Mouse (Mus musculus): ENCODE results near the gene Pcyt1a.

The Pcyt1a gene

DNA sequence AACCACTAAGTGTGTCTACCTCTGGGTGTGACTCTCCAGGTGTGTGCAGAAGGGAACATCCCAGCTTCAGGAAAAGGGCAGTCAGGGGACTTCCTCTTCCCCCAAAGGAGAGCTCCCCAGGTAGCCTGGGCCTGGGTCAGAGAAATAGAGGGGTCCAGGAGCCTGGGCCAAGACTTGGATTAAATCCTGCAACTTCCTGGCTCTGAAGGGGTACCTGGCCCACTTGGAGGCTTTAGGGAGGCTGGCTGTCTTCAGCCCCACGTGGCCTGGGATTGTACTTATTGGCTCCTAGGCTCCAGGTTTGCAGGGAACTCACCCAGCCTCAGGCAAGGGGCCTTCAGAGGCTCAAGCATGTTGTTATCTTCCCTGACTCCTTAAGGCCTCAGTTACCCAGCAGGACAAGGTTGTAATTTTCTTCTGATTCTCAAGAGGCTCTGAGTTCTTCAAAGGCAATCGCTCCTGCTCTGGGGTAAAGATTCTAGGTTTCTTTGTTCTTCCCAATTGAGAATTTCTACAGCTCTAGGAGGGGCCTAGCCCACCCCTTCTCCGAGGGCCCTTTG lies 77.9 kb downstream of the Pcyt1a start:
- in situ Hi-C loops (cut with MboI; ENCODE audit: low sequenced_read_pairs) = no loop called here

DNA sequence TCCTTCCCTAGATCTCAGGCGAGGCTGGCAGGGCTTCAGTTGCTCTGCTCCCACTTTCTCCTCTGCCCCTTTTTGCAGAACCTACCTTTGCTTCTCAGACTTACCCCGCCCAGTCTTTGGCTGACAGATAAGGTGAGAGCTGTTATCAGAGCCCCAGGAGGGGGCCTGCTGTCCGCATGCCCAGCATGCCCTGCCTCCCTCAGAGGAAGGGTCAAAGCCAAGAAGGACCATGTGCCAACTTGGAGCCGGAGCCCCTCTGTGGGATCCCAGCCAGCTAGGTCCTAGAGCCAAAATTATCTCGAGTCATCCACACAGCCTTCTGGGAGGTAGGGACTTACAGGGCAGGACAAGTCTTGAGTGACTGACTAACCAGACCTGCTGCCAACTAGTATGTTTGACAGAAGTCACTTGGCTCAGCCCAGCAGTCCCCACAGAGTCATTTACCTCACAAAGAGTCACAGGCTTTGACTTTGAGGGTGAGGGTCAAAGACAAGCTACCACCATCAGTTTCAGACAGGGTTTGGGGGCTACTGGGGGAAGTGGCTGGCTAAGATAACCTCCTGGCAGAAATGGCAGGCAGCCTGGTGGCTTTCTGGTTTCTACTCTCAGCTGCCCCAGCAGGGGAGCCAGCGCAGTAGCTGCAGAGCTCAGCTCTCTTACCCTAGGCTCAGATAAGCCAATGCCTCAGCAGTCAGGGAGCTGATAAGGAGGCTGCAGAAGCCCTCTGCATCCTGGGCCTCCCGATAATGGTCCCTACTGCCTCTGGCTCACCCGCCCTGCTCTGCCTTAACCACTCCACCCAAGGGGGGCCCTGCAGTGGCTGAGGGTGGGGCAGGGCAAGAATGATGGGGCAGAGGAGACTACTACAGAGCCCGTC lies 78.6 kb downstream of the Pcyt1a start:
- in situ Hi-C loops (cut with MboI; ENCODE audit: low sequenced_read_pairs) = no loop called here

DNA sequence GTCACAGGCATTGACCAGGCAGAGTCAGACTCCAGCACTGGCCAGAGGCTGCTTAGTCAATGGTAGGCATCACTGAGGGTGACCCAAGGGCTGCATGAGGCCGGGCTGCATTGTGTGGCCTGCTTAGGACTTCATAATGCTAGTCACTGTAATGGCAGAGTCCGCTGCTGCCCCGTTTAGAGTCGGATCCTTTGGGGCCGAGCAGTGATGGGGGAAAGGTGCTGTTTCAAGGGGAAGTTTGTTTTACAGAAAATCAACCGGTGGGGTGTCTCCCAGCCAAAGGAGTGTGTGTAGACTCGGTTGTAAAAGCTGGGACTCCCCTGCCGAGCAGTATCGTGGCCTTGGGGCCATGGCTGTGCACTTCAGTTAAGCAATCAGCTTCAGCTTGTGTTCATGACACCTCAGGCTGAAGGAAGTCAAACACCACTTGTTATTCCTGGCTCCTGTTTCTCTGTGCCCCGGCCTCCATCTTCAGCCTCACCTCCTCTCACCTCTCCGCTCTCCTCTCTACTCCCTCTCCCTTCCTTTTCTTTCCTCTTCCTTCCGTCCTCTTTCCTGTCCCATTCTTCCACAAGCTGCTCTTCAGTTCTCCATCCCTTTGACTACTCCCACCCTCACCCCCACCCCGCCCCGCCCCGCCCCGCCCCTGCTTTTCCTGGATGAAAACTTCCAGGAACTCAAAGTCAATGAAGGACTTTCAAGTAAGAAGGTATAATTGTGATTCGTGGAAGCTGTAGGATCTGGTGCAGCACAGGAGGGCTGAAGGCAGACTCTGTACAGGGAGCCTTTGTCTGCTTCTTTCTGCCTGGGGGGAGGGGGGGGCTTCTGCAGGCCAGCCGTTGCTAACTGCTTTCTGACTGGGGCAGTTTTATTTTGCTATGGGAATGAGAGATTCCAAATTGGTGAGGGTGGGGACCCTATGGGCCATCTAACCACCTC lies 79.9 kb downstream of the Pcyt1a start:
- in situ Hi-C loops (cut with MboI; ENCODE audit: low sequenced_read_pairs) = loop anchor here (5.0 kb wide), 1 partner anchor 177 kb away; no protein-coding TSS in a partner anchor

DNA sequence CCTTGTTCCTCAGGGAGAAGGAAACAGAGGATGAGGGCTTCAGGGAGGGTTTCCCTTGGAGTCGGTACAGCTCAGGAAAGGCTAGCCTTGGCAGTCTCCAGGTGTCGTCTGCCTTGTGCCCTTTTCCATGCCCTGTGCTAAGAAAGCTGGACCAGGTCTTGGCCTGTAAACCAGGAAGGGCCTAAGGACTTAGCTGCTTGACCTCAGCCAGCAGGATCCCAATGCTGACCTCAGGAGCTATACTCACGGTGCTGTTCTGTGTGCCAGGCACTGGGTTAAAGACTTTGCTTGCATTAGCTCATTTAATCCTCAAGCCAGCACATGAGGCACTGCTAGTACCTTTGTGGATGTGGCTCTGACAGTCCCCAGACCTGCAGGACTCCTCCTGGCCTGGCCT lies 80.6 kb downstream of the Pcyt1a start:
- in situ Hi-C loops (cut with MboI; ENCODE audit: low sequenced_read_pairs) = loop anchor here (5.0 kb wide), 1 partner anchor 176 kb away; no protein-coding TSS in a partner anchor

DNA sequence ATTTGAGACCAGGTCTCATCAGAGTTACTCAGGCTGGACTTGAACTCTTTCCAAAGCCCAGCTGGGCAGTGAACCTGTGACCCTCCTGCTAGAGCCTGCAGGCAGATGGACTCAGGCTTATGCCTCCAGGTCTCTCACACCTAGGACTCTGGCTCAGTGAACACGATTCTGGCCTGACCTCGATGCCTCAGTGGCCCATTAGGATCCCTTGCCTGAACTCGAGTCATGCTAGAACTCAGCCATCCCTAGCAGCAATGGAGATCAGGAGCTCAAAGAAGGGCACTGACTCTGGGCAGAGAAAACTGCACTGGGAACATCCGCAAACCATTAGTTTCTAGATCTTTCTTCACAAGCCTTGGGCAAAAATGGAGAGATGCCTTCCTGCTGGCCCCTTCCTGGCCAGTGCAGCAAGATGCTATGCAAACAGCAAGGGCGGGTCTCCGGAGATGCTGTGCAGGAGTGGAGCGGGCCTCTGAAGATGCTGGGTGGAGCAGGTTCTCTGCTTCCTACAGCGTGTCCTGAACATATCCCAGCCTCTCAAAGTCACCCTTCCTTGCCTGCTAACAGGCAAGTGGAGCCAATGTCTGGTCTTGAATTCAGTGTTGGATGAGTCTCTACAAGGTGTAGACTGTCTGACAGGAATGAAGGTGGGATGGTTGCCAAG lies 81.2 kb downstream of the Pcyt1a start:
- in situ Hi-C loops (cut with MboI; ENCODE audit: low sequenced_read_pairs) = loop anchor here (5.0 kb wide), 1 partner anchor 175 kb away; no protein-coding TSS in a partner anchor

DNA sequence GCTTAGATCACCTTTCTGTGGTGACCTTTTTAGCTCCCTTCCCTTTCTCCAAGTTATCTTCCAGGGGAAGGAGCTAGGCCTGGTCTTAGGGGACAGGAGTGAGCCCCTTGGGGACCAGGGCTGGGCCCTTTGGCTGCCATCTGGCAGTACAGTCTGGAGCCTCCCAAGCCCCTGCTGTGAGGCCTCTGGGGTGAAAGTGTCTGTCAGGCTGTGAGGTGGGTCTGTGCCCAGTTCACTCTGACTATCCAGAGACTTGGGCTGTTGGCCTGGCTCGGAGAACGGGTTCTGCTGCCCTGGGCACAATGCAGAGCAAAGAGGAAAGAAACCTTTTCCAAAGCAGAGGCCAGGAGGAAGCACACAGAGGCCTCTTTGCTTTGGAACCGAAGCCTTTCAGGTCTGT lies 82.2 kb downstream of the Pcyt1a start:
- in situ Hi-C loops (cut with MboI; ENCODE audit: low sequenced_read_pairs) = loop anchor here (5.0 kb wide), 1 partner anchor 174 kb away; no protein-coding TSS in a partner anchor

DNA sequence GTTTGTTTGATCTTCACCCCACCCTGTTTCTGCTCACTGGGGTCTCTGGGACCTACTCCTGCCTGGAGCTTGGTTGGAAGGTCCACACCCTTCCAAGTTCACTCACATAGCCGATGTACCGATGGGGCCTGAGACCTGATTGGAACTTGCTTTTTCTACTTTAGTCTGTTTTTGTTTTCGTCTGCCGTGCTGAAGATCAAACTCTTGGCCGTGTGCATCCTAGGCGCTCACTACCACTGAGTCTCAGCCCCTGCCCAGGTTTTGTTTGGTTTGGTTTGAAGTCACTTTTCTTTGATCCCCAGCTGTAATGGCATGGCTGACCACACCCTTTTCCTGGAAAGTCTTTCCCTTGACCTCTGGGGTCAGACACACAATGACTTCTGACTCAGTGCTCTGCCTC lies 82.7 kb downstream of the Pcyt1a start:
- in situ Hi-C loops (cut with MboI; ENCODE audit: low sequenced_read_pairs) = loop anchor here (5.0 kb wide), 1 partner anchor 174 kb away; no protein-coding TSS in a partner anchor

DNA sequence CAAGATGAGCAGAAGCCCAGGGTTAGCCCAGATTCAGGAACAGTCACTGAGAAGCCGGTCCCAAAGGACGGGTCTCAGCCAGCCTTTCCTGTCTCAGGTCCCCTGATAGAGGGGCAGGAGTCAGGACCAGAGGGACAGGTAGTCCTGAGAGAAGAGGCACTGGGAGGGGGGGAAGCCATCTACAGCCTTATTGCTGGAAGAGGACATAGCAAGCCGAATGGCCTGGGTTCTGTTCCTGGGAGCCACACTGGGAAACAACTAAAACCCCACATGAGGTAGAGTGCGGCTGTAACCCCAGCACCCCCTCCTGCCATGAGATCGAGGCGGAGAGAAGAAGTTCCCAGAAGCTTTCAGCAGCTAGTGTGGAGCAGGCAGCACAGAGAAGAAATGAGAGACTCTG lies 83.2 kb downstream of the Pcyt1a start:
- in situ Hi-C loops (cut with MboI; ENCODE audit: low sequenced_read_pairs) = loop anchor here (5.0 kb wide), 1 partner anchor 173 kb away; no protein-coding TSS in a partner anchor

DNA sequence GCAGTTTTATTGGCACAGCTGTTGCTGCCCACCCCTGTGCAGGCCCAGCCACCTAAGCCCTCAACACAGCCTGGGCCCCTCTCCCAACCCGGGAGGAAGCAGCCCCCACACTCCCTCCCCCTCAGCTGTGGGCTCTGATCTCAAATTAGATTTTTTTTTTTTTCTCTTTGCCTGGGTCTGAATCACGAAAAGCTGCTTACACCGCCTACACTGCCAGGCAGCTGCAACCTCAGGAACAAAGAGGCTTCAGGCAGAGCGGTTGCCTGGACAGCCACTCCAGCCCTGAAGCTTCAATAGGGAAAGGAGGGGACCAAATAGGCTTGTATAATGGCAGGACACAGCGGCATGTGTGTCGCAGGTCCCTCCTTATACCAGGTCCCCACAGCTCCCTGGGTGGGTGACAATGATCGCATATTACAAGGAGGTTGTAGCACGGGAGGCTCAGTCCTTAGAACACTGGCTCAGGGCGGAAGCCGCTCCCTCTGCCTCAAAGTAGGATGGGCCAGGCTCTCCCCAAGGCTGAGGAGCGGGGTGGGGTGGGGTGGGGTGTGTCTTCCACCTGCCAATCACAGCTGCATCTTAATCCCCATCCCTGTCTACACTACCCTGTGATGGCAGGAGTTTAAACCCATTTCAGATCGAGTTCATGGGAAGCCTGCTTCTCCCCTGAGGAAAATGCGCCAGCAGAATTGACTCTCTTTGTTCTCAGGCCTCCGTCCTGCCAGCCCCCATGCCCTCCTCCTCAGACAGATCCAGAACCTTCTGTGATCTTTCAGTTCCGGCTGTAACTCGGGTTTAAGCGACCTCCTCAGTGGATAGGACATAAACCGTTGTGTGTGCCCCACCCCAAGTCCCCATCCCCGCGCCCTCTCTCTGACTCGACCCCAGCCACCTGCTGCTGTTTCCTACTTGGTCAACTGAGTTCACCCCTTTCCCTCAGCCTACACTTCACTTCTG lies 85.6 kb downstream of the Pcyt1a start:
- in situ Hi-C loops (cut with MboI; ENCODE audit: low sequenced_read_pairs) = no loop called here

DNA sequence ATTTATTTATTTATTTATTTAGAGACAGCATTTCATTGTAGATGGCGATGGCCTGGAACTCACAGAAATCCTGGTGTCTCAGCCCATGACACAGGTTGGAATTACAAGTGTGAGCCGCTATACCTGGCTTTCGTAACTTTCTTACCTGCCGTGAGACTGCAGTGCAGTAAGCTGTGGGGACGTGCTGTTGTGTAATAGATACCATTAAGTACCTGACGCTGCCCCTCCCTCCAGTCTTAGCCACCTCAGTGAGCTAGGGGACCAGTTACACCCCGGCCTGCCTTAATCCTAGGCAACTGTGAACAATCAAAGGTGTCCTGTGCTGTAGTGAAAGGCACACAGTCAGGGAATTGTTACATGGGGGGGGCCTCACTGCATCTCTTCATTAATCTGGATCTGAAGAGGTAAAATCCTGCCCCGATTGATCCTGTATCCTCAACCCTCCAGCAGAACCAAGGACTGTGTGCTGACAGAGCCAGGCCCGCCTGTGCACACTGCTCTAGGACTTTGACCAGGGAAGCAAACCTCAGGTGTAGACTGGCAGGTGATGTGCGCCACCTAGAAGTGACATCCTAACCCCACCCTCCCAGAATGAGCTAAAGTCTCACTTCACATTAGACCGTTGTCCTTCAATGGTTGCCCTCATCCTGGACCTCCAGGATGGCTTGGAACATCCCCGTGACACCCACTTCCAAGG lies 87.2 kb downstream of the Pcyt1a start:
- in situ Hi-C loops (cut with MboI; ENCODE audit: low sequenced_read_pairs) = no loop called here

DNA sequence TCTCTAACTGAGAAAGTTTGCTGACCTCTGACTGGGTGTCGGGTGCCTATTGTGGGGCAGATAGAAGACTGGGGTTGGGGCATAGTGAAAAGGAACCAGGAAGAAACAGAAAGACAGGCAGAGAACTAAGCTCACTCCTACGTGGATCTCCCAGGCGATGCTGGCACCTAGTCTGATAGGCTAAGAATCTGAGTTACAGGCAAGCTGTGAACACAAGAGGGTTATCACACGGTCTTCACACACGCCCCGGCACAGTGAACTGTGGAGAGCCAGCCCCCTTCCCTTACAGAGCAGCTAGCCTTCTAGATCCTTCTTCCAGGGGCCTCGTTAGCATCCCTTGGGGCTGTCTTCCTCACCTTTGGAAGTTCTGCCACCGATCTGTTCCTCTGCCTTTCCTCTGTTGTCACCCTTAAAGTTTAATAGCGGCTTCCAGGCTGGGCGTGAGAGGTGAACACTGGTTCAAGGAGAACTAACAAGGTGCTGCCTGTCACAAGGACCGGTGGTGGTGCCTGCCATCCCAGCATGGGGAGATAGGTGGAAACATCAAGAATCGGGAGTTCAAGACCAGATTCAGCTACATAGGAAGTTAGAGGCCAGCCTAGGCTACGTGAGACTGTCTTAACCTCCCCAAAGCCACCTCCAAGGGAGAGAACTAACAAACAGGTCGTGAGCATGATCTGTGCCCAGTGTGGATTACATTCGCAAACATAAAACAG lies 89.1 kb downstream of the Pcyt1a start:
- in situ Hi-C loops (cut with MboI; ENCODE audit: low sequenced_read_pairs) = loop anchor here (5.0 kb wide), 1 partner anchor 87 kb away; the partner anchor contains the start of gene Tfrc

DNA sequence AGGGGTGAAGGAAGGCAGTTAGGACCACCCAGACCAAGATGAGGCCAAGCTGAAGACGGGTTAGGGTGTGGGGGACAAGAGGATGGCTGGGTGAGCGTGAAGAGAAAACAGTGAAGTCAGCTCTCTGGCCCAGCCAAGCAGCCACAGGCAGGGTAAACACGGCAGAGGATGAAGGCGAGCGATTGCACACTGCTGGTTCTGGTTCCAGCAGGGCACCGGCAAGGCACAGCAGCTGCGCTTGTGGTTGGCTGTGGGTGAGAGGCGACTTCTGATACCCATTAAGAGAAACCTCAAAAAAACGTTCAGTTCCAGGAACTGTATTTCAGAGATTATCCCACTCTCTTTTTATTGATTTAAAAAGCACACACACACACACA lies 89.6 kb downstream of the Pcyt1a start:
- in situ Hi-C loops (cut with MboI; ENCODE audit: low sequenced_read_pairs) = loop anchor here (5.0 kb wide), 1 partner anchor 87 kb away; the partner anchor contains the start of gene Tfrc

DNA sequence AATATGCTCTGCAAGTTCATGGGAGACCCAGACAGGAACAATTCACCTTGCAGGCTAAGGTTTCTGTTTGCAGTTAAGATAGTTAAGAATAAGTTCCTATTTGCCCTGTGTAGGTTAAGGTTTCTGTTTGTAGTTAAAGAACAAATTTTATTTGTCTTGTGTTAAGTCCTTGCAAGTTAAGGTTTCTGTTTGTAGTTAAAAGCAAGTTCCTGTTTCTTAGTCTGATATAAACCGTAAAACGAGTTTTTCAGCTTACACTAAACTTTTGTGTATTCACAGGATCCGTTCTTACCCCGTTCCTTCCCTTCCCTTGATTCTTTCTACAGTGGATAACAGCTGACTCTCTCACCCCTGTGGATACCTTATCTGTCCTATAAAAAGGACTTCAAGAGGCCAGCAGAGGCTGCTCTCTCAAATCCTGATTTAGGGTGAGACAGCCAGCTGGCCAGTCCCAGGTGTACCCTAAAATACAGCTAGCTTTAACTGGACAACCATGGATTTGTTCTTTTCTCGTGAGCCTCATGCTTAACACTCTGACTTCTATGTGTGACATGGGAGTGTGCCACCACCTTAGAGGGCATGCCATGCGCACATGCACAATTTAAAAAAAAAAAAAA lies 92.0 kb downstream of the Pcyt1a start:
- in situ Hi-C loops (cut with MboI; ENCODE audit: low sequenced_read_pairs) = loop anchor here (5.0 kb wide), 1 partner anchor 85 kb away; the partner anchor contains the start of gene Tfrc

DNA sequence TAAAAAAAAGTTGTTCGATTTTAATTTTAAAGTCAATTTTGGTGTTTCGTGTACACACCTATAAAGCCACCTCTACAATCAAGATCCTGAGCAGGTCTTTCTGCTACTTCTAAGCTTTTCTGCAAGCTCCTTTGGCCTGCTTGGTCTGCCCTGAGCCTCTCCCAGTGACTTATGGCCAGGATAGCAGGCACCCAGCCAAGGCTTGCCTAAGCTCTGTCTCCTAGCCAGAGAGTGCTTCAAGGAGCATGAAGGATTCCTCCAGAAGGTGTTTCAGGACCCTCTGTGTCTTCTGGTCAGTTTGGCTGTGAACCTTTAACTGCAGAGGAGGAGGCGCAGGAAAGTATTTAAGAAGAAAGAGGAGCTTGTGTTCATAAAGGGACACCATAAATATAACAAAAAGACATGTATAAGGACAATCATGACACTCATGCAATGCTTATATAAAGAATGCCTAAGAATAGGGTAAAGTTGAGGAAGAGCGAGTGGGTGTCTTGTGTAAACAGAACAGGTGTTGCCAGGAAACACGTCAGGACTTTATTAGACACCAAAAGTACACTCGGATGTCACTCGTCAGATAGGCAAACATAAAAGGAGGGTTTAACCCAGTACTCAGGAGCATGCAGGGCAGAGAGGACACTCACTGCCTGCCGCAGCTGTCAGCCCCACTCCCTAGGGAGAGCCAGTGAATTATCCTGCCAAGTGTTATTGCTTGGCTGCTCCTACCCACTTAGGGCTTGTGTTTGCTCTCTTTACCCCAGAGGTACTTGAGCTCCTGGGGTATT lies 92.9 kb downstream of the Pcyt1a start:
- in situ Hi-C loops (cut with MboI; ENCODE audit: low sequenced_read_pairs) = loop anchor here (5.0 kb wide), 1 partner anchor 84 kb away; the partner anchor contains the start of gene Tfrc

DNA sequence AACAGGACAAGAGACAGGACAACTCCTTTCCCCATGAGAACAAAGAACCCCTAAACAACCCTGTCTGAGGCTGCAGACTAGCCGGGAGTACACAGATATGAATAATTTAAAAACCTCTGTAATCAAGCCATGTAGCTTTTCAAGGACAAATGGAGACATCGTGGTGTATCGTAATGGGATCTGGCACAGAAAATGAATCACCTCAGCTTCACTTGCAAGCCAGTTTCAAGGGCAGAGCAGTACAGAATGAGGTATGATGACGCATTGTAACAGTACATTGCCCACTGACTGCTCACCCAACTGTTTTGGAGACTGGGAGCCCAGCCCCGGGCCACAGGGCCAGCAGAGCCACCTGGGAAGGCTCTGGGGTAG lies 93.5 kb downstream of the Pcyt1a start:
- in situ Hi-C loops (cut with MboI; ENCODE audit: low sequenced_read_pairs) = loop anchor here (5.0 kb wide), 1 partner anchor 83 kb away; the partner anchor contains the start of gene Tfrc

Data from CH12F3 (cell line).